Mouse (Mus musculus) bone marrow, adult 2 months (tissue): Measurements from ENCODE around the gene Fbxo7.

Experiments
- CTCF ChIP-seq: fragments of 200-500 bp; IDR thresholded peaks from 2 replicates; pipeline ENCODE4 v1.5.1; 2011; ENCODE audit warnings: low read length, control low read depth; ENCODE audit not compliant: control insufficient read depth, insufficient read depth
- POLR2A ChIP-seq: fragments of 200-500 bp; IDR thresholded peaks from 2 replicates; pipeline ENCODE4 v1.6.1; 2011; ENCODE audit warnings: low read depth, mild to moderate bottlenecking, control low read depth, low read length, borderline replicate concordance; ENCODE audit not compliant: control insufficient read depth

DNA sequence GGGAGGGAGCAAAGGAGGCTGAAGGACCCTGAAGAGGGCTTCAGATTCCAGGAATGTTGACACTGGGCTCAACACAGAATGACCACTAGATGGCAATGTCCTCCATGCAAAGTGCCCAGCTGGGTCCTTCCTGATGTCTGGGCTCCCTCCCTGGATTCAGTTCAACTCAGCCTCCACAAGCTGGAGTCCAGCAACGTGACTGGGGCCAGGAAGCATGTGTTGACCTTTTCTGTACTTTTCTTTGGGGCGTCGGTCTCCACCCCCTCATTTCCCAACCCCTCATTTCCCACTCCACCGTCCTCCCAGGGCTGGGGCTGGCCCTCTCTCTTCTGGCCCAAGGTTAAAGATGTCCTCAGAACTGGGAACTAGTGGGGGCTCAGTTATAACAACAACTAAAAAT lies 43.2 kb downstream of the Fbxo7 start:
- TF ChIP-seq CTCF (peak; percentile 90), POLR2A (no peak)
